Mouse (Mus musculus) ES-CJ7 (cell line): ENCODE measurements around the gene Uhrf1bp1.

Source experiments
- DNase-seq: peaks from one replicate; pipeline ENCODE4 v3.0.0; 2011; ENCODE audit warnings: low read depth, low spot score

Gene Uhrf1bp1

DNA sequence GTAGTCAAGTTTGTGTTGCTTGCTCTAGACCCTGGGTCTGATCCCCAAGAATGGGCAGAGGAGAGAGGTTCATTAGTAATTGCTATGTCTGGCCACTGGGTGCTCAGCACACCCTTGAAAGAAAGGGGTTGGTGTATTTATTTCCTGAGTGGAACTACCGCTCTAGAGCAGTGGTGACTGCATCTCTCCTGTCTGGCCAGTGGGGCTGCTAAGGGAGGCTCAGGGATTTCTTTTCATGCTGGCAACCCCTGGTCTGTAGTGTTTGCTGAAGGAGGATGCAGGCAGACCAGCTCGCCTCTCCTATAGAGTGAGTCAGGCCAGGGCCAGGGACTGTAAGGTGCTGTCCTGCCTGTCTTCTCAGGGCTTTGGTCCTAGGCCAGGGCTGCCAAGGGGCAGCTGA lies 90.9 kb downstream of the Uhrf1bp1 start:
- no peak for DNase-seq
